Mouse (Mus musculus): ENCODE results near the gene Rpe65.

Rpe65 gene

DNA sequence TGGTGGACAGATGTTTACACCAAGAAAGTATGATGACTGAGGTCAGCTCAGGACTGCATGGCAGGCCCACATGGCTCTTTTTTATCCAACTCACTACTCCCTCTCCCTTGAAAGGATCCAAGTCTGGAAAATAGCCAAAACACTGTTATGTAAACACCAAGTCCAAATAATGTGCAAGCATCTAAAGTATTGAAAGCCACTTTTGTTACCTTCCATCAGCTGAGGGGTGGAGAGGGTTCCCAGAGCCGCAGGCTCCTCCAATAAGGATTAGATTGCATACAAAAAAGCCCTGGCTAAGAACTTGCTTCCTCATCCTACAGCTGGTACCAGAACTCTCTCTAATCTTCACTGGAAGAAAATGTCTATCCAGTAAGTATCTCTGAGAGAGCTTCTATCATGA, at the start of gene Rpe65:
TSS of gene Rpe65 (plus strand) at position 301 of the 400 bp plus-strand sequence.
- no peak for DNase-seq (ENCODE audit: low read depth)

DNA sequence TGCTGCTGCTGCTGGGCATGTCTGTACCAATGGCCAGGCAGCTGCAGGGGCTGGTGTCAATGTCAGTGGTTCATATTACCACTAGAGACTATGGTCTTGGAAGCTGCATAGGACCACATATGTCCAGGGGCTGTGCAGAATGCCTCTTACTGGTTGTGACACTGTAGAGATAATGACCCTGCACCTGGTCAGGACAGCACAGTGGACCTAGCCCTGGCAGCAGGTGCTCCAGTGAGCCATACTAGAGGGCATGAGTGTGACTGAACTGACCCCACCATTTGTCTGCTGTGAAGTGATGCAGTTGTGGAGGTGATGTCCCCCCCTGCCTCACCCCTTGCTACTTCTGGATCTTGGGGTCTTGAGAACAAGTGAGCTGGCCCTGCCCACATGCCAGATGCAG, 48.8 kb upstream of the Rpe65 start:
- no peak for DNase-seq (ENCODE audit: low read depth)

DNA sequence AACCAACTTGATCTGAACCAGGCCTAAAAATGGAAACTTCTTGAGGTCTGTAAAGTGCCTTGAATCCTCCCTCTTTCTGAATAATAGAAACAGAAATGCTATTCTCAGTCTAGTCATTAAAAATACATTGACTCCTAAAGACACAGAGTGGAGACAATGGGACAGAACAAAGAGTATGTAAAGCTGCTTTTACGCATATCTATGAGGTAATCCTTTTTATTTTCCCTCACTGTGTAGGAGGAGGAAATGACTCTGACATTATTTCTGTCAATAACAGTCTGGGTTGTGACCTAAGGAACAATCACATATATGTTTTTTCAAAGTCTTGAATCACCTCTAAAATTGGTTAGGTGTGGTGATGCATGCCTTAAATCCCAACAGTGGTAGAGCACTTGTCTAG, 16.0 kb downstream of the Rpe65 start:
- no peak for DNase-seq (ENCODE audit: low read depth)

DNA sequence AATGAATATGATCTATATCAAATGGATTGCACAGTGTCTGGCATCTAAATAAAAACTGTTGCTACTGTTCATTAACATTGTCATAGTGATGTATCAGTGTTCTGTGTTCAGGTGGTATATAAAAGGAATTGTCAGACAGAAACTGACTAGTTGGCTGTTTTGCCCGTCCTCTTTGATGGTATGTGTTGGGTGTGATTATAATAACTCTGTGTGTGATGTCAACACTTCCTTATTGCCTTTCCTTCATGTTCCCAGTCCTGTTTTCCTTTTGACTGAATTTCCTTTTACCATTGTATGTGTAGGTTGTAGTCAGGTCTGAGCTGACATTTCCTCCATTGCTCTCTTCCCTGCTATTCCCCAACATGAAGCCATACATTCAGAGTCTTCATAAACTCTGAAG, 22.1 kb downstream of the Rpe65 start:
- no peak for DNase-seq (ENCODE audit: low read depth)

DNA sequence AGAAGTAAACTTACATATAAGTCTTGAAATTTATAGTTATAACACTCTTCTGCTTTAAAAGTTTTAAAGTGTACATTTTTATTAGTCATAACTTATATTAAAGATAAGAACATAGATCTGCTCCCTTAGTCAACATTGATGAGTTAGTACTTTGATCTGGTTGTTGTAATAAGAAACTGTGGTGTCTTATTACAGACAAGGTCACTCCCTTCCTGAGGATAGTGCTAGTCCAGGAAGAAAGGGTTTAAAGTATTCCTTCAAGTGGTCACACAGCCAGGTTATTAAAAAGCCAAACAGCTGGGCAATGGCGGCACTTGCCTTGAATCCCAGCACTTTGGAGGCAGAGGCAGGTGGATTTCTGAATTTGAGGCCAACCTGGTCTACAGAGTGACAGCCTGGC, 25.0 kb downstream of the Rpe65 start:
- DNase-seq (ENCODE audit: low read depth): no peak

DNA sequence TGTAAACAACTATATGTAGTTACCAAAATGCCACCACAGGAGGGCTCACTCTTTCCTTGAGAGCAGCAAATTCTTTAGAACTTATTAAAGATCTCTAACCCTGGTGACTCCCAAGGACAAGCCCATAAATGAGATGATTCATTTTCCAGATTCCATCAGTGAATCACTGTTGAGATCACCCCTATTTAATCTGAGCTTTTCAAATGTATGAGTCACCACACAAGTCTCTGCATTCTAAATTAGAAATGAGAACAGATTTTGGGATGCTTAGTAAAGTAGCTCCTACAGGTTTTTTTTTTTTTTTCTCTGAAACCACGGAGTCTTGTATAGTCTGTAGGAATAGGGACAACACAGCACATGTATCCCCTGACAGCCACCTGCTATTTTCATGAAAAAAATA, 61.8 kb downstream of the Rpe65 start:
- DNase-seq (ENCODE audit: low read depth): peak; percentile 38

DNA sequence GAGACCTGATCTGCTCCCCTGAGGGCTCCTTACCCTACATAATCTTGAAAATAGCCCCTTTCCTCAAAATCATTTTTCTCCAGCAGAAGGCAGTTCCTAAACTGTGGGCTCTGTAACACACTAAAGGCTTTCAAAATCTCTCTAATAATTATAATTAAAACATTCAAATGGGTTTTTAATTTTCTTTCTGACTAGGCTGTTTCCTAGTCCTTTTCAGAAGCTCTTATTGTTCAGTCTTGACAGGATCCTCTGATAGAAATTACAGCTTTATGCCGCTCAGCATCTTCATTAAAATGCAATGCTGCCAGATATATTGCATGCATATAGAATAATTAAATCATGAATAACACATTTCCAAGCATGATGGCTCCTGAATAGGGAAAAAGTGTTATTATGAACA, 64.4 kb downstream of the Rpe65 start:
- DNase-seq (ENCODE audit: low read depth): no peak
